Mouse (Mus musculus) lung, adult 2 months (tissue): ENCODE measurements around the gene Ampd2.

Experiments
- CTCF ChIP-seq: fragments of 200-500 bp; IDR thresholded peaks from 2 replicates; pipeline ENCODE4 v1.5.1; 2011; ENCODE audit warnings: mild to moderate bottlenecking, low read length, control low read depth; ENCODE audit not compliant: insufficient read depth
- POLR2A ChIP-seq: fragments of 200-500 bp; IDR thresholded peaks from 2 replicates; pipeline ENCODE4 v1.6.1; 2011; ENCODE audit warnings: low read depth, mild to moderate bottlenecking, control low read depth, low read length, borderline replicate concordance; ENCODE audit errors: extremely low read depth

- TF ChIP-seq CTCF, result no peak
- TF ChIP-seq POLR2A, result no peak
These were observed 39.4 kb downstream of the Ampd2 start for GRCm38 (mm10) chr3:108046944-108047655.
